Mouse (Mus musculus): Measurements from ENCODE around the gene Hoxa6.

Gene Hoxa6

DNA sequence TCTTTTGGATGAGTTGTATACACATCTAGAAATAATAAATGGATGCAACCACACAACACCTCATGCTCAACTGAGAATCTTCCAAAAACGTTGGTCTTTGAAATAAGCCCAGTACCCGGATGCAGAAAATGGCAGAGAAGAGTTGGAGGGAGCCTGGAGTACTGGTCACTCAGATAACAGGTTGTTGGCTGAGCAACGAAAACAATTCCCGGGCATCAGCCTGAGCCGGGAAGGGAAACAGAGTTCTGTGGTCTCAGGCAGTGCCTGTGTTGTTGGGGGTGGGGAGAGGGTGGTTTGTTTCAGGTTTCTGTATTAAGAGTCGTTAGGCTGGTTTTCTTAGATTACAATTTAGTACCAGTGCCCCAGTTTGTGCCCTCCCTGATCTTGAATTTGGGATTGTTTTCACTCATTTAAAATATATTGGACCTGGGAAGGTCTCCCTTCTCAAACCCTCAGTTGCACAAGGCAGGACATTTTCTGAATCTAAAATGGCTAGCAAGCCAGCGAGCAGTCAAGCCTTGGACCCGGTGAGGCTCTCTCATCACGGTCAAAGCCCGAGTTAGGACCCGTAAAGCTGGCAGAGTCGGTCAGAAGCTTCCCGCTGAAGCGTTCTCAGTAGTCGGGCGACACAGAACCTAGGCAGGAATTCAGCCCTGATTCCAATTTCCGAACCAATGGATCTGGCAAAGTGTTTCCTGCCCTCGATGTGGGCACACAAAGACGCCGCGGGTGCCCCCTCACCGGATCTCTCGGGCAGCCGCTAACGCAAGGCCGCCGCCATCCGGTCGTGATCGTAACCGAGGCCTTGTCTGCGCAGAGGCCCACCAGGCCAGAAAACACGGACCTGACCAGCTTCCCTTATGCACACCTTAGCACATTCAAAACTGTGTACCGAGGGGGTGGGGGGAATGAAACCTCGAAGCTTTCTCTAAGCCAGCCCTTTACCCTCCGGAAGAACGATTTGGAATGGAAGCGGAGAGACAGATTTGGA is 20.2 kb upstream of the Hoxa6 start:
- CTCF ChIA-PET: interaction anchor here (0.7 to 0.9 kb wide), 5 partner anchors 11 to 337 kb away, joined by 3 read pairs; partner anchors contain the start of gene Hoxa10

DNA sequence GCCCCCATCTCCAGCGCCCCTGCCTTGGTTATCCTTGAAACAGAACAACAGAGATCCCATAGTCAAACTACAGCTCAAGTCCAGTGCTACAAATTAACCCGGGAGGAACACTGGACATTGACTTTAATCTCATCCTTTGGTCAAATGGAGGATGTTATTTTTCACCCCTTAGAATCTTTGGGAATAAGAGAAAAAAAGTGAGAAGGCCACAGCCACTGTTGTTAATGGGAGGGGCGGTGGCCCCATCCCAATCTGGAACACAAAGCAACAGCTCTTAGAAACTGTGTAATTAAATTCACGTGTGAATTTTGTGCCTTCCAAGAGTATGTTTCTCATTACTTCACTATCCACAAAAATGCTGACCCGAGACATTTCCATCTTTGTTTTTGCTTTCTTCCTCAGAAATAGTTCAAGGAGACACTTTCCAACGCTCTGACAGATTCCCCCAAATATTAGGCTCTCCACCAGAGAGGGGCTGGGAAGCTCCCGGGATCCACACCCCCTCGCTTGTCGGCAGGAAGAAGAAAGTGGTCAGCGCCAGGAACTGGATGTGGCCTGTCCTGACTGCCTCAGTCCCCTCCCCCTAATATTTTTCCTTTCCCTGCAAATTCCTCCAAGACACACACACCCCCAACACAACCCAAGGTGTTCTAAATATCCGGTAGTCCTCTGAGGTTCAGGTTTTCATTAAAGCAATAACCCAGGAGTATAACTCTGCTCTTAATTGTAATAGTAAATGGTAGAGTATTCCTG is 19.1 kb upstream of the Hoxa6 start:
- CTCF ChIA-PET: interaction anchor here (0.6 kb wide), 1 partner anchor 535 kb away, joined by 5 read pairs; no protein-coding TSS in a partner anchor

DNA sequence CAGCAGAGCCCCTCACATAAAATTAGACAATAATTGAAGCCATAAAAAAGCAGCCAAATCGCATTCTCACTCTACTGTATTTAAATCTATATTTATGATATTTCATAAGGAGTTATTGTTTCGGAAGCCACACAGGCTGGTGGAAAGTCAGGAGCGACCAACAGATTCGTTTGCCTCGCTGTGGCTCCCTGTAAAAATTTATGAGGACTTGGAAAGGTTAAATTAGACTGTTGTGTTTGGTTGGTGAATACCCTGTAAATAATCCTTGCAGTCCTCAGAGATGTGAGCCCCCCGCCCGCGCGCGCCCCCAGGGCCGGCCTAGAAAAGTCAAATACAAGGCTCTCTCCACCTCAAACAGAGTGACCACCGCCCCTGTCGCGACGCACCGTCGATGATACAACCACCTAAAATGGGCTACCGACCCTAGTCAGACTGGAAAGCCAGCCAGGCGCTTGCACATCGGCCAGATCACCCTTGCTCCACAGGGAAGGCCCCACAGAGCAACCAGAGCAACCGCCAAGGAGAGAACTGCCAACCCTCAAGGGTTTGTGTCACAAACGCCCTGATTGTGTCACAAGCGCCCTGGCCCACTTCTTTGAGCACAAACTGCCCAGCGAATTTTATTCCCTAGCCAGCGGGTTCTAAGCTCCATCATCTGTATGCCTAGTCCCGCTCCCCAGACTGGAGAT is 18.2 kb upstream of the Hoxa6 start:
- CTCF ChIA-PET: no interaction called here

DNA sequence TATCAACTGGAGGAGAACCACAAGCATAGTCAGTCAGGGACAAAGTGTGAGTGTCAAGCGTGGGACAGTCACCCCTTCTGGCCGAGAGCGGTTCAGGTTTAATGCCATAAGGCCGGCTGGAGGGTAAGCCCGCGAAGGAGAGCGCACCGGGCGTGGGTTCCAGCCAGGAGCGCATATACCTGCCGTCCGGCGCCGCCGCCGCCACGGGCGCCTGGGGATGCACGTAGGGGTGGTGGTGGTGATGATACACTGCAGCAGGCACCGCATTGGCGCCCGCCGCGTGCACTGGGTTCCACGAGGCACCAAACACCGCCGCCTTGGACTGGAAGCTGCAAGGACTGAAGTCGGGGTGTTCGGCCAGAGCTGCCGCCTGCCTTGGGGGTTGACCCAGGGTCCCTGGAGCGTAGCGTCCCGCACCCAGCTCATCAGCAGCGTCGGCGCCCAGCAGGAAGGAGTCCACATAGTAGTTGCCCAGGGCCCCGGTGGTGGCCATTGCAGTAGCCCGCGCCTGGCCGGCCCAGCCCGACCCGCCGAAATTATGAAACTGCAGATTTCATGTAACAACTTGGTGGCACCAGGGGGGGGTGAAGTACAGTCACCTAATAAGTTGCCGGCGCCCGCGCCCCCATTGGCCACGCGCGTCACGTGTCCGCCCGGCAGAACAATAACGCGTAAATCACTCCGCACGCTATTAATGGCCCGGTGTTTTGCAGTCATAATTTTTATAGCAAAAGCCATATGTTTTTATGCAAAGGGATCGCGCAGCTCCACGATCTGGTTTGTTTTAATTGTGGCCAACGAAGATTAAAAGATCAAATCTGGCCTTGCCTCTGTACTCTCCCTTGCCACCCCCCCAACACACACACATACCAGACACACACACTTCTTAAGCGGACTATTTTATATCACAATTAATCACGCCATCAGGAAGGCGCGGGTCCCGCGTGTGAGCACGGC is 17.4 kb upstream of the Hoxa6 start:
- CTCF ChIA-PET: interaction anchor here (0.6 to 1.0 kb wide), 2 partner anchors 727 to 1019 kb away, joined by 3 read pairs; no protein-coding TSS in a partner anchor

DNA sequence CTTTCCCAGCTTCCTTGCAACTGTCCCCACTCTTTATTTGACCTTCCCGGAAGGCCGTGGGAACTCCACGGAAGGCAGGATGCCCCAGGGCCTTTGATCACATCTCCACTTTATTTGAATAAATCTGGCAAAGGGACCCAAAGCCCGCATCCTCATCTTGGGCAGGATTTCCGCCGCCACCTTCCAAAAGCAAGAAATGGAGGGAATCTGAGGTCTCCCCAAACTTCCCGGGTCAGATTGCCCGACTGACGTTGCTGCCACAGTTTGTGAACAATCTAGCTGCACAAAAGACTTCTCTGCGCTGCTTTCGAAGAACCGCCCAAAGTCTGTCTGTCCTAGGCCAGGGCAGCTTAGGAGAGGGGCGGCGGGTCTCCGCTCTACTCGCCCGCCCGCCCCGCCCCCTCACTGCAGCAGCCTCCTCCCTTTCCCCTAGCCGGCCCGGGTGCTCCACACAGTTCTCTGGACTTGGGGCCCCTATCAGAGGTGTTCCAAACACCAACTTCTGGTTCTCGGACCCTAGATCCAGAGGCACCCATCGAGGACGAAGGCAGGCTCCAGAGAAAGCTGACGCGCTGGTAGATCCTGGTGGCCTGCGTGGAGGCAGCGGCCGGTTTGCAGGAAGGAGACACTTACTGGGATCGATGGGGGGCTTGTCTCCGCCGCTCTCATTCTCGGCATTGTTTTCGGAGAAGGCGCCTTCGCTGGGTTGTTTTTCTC is 16.5 kb upstream of the Hoxa6 start:
- CTCF ChIA-PET: interaction anchor here (0.6 to 1.0 kb wide), 3 partner anchors 252 to 1018 kb away, joined by 3 read pairs; no protein-coding TSS in a partner anchor

DNA sequence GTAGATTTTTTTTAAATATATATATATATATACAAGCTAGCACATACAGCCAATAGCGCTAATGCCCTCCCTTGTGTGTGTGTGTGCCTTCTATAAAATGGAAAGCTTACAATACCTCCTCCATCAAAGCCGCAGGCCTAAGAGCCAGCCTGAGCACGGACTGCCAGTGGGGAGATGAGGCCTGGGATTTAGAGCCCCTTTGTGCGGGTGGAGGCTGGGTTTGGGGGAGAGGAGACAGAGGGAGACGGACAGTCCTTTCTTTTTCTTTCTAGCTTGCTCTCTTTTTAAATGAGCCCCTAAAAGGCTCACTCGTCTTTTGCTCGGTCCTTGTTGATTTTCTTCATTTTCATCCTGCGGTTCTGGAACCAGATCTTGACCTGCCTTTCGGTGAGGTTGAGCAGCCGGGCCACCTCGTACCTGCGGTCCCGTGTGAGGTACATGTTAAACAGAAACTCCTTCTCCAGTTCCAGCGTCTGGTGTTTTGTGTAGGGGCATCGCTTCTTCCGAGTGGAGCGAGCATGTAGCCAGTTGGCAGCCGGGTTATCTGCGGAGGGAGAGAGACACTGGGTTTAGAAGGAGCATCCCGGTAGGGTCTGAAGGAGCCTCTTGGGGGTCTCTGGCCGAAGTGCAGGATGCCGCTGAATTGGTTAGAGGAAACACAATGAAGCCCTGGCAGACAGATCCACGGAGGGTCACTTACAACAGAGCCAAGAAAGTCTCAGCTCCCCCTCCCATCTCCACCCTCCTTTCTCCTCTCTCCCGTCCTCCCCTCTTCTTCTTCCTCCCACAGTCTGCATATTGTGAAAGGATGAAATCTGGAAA is 15.6 kb upstream of the Hoxa6 start:
- CTCF ChIA-PET: interaction anchor here (0.6 to 0.9 kb wide), 5 partner anchors 15 to 253 kb away, joined by 3 to 4 read pairs (median 3); no protein-coding TSS in a partner anchor

DNA sequence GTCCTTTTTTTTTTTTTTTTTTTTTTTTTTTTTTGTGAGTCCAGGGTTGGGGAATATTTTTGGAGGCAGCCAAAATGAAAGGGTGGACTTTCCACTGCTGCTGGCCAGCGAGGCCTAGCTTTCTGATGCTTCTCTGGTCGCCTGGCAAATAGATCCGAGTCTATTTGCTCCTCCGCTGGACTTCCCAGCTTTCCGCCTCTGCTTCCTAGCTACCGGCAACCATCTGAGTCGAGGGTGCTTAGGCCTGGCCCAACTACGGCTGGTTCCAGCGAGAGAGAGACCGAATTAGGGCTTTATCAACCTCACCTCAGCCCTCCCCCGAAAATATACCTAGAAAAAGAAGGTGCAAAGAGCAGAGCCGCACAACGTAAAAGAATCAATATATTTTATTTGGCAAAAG is 14.2 kb upstream of the Hoxa6 start:
- CTCF ChIA-PET: interaction anchor here (0.6 to 0.7 kb wide), 2 partner anchors 11 to 19 kb away, joined by 3 to 5 read pairs; no protein-coding TSS in a partner anchor

DNA sequence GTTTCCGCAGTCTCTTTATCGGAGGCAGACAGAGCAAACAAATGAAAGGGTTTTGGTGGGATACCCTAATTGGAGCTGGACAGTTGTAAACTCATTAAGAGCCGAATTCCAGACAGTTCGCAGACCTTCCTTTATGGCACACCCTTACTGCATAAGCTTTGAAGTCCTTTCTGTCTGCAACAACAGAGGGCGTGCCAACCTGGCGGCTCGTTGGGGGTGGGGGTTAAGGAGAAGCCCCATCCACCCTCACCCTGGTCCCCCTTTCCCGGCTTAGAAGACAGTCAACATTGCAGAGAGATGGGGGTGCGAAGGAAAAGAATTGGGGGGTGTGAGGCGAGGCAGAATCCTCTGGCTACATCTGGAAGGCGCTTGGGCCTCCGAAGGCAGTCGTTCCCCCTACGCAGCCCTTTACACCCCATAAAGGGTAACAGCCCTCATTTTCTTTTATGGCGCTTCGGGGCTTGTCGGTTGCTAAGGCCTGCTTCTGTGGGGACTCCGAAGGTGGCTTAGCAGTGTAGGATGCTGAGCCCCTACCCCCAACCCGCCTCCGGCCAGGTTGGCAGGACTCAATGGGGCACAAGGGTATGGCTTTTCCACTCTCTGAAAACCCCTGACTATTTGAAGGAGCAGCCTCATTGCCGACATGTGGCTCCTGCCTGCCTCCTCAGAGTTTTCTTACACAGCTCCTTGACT is 13.6 kb upstream of the Hoxa6 start:
- CTCF ChIA-PET: interaction anchor here (0.6 to 1.2 kb wide), 4 partner anchors 11 to 605 kb away, joined by 3 to 5 read pairs (median 4); no protein-coding TSS in a partner anchor

DNA sequence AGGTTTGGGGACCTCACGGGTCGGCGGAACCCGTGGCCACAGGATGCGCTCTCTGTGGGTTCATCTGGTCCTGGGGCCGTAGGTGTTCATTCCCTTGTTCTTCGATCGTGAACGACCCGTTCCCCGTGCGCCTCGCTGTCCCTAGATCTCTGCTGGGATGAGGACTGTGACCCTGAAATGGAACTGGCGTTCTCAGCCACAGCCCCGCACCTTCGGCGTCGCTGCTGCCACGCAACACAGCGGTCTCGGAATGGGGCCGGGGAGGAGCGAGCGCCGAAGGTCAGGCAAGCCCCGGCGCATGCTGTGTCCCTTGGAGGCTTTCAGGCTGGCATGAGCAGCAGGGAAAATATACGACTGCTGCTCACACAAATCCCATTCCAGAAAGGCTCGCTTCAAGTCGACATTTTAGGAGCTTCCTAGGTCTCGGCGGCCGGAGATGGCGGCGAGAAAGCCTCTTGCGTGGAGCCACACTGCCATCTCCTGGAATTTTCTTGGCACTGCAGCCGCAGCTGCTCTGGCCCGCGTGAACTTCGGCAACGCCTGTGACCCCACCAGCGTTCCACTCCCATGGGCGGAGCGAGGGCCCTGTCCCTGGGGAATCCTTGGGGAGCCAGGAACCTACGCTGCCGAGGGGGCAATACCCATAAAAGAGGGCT is 12.9 kb upstream of the Hoxa6 start, which contains the start of gene Hoxa7:
Hoxa7 (minus strand) TSS at position 518 of the 656 bp plus-strand sequence.
- CTCF ChIA-PET: interaction anchor here (0.6 to 1.2 kb wide), 4 partner anchors 10 to 1042 kb away, joined by 3 to 4 read pairs (median 3); no protein-coding TSS in a partner anchor

DNA sequence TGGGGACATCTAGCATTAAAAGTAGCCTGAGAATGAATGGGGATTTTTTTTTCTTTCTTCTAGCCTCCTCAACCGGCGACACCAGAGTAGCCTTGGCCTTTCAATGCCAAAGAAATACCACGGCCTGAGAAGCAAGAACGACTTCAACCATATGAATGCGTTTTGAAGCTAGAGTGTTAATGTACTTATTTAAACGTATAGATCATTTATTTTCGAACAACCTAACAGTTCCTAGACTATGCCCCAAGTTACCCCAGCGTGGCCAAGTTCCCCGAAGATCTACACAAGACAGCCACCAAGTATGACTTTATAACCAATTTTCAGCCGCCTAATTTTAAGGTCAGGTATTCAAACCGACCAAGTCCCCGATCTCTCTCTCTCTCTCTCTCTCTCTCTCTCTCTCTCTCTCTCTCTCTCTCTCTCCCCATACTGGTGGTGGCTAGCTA is 12.4 kb upstream of the Hoxa6 start:
- CTCF ChIA-PET: interaction anchor here (0.6 to 1.2 kb wide), 4 partner anchors 9 to 1041 kb away, joined by 3 to 4 read pairs (median 3); no protein-coding TSS in a partner anchor

DNA sequence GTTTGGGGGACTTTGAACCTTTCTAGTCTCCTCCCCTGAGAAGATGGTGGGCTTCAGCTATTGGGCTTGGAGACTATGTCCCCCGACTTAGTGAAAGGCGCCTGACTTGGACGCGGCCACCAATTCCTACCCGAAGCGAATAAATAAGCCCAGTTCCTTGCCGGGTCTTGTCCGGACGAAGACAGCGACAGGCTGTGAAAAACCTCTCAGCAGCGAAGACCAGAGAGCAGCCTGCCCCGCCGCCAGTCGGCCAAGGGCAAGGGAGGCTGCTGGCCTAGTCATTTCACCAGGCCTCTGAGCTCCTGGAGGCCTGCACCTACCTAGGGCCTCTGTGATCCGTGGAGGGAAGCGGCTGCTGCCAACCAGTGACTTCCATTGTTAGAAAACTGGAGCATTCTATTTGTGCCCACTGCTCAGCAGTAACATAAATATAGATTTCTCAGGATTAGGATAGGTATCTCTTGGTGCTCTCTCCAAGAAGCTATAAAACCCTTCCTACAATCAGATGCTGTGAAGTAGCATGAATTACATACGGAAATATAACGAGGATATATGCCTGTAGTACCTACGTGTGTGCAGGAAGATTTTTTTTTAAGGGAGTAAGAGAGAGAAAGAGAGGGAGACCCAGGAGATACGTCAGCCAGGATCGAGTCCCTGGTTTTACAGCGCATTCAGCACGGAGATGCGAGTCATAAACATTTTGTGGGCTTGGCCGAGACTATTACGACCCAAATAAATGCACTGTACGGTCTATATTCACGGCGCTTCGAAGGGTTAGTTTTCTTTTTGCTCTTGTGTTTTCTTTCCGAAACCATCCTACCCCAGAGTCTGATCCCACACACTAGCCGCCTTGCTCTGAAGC is 11.7 kb upstream of the Hoxa6 start:
- CTCF ChIA-PET: interaction anchor here (0.5 to 1.0 kb wide), 4 partner anchors 8 to 584 kb away, joined by 3 to 8 read pairs (median 3); no protein-coding TSS in a partner anchor

DNA sequence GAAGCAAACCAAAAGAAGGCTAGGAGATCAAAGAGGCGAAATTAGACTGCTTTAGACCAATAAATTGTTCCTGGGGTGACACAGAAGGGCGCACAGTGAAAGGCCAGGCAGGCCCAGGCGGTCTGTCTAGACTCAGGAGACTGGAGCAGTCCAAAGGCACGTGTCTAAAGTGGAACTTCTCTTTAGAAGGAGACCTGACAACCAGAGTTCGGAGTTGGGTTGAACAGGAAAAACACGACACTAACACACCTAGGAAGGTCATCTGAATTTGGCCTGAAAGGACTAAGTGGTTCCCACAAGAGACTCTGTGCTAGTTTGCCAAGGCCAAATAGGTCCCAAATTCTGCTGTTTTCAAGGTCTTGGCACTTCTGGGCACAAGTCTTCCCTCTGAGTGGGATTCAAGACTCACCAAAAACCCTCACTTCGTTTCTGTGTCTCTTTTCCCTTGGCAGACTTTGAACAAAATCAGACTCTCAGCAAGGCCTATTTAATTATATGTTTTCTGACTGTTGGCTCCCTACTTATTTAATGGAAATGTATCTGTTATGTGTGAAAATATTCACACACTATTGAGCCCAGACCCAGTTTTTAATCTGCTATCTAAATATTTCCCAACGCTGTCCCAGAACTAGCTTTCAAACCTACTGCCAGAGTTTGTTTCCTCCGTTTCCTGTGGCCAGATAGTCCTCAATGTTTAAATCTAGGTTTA is 10.9 kb upstream of the Hoxa6 start:
- CTCF ChIA-PET: interaction anchor here (0.5 kb wide), 1 partner anchor 583 kb away, joined by 8 read pairs; no protein-coding TSS in a partner anchor

DNA sequence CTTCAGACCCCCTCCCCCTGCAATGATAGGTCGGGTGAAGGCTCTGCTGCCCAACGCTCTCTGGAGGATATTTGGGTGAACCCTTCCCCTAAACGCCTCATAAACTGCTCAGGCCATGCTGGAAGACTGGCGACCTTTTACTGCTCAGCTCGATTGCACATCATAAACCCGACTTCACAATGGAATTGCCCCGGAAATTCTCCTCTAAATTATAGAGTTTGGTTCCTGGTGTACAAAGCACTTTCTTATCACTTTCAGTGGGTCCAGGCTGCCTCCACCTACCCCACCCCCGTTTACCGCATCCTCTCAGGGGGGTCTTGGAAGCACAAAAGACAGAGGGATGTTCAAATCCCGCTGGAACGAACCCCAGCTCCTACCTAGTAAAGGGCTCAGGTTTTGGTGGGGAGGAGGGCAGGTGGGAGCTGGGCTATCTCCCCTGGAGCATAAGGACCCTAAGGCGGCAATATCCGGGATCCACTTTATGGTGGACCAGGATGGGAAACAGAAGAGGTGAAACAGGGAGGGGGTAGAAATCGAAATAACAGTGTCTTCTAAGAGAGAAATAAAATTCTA is 10.2 kb upstream of the Hoxa6 start:
- CTCF ChIA-PET: interaction anchor here (0.5 kb wide), 1 partner anchor 37 kb away, joined by 3 read pairs; no protein-coding TSS in a partner anchor

DNA sequence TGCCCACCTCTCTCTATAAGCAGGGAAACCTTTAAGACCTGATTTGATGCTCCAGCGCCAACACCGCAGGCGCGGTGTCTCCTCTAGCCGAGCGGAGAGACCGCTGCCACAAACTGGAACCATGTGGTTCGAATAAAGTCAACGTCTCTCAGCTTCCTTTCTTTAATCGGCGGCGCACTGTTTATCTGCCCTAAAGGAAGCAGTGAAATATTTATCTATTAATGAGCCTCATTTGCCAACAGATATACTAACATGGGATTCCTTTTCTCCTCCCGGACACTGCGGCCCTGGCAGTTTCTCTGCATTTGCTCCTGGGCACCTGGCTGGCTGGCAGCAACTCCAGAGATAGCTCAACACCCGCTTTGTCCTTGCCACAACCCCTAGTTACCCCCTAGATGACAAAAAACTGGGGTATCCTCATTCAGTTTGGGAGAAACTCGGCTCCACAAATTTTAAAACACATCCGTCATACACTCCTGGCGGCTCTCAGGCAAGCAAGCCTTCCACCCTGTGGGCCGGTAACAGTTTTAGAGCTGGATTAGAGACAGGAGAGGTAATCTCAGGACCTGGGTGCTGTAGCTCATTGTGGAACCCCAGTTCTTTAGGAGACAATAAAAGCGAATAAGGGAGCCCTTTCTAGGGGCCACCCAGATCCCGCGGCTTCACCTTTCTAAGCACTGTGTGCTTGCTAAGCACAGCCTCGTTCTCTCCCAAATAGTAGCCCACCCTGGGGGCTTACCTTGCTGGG is 9.5 kb upstream of the Hoxa6 start:
- CTCF ChIA-PET: interaction anchor here (0.5 to 0.9 kb wide), 3 partner anchors 12 to 999 kb away, joined by 3 to 4 read pairs (median 3); no protein-coding TSS in a partner anchor
